Mouse (Mus musculus): Measurements from ENCODE around the gene Gm16867. TPM values are rescaled to one million over a fixed set of nuclear protein-coding genes. Genes with fewer than 3 reads are reported as not detected.
"Not testable (repeated sequence)": the region's sequence is repeated elsewhere in the genome, so short reads cannot be mapped to it uniquely, and the experiment has no call there.

Gene Gm16867
- total RNA-seq, 1 experiment from 2014 or later = 8.7 TPM

GRCm38 (mm10) chr14:69473941-69474646, 29.1 kb downstream of the Gm16867 start:
- ATAC-seq (replicated peaks in 1 of 2; ENCODE audit: insufficient read depth in 1 of 2, low FRiP score in 2 of 2, low TSS enrichment in 1 of 2, low read depth in 1 of 2, poor library complexity in 2 of 2, severe bottlenecking in 2 of 2) = not testable (repeated sequence)

GRCm38 (mm10) chr14:69473322-69473721, 29.8 kb downstream of the Gm16867 start:
- ATAC-seq (replicated peaks in 1 of 2; ENCODE audit: insufficient read depth in 1 of 2, low FRiP score in 2 of 2, low TSS enrichment in 1 of 2, low read depth in 1 of 2, poor library complexity in 2 of 2, severe bottlenecking in 2 of 2) = not testable (repeated sequence)

- ATAC-seq (replicated peaks in 1 of 2; ENCODE audit: insufficient read depth in 1 of 2, low FRiP score in 2 of 2, low TSS enrichment in 1 of 2, low read depth in 1 of 2, poor library complexity in 2 of 2, severe bottlenecking in 2 of 2) = peak; percentile 43 to 64; a peak in 3 of 4 replicates
These were observed 32.9 kb downstream of the Gm16867 start for GRCm38 (mm10) chr14:69470122-69470708.

GRCm38 (mm10) chr14:69467612-69468366, 35.4 kb downstream of the Gm16867 start:
- not testable (repeated sequence) for ATAC-seq (replicated peaks in 1 of 2; ENCODE audit: insufficient read depth in 1 of 2, low FRiP score in 2 of 2, low TSS enrichment in 1 of 2, low read depth in 1 of 2, poor library complexity in 2 of 2, severe bottlenecking in 2 of 2)

- not testable (repeated sequence) for ATAC-seq (replicated peaks in 1 of 2; ENCODE audit: insufficient read depth in 1 of 2, low FRiP score in 2 of 2, low TSS enrichment in 1 of 2, low read depth in 1 of 2, poor library complexity in 2 of 2, severe bottlenecking in 2 of 2)
These were observed 38.7 kb downstream of the Gm16867 start for GRCm38 (mm10) chr14:69464465-69464864.

- peak in 1 of 2 experiments; percentile 74; a peak in 1 of 4 replicates for ATAC-seq (replicated peaks in 1 of 2; ENCODE audit: insufficient read depth in 1 of 2, low FRiP score in 2 of 2, low TSS enrichment in 1 of 2, low read depth in 1 of 2, poor library complexity in 2 of 2, severe bottlenecking in 2 of 2)
These were observed 45.5 kb downstream of the Gm16867 start for GRCm38 (mm10) chr14:69457691-69458090.

- ATAC-seq (replicated peaks in 1 of 2; ENCODE audit: insufficient read depth in 1 of 2, low FRiP score in 2 of 2, low TSS enrichment in 1 of 2, low read depth in 1 of 2, poor library complexity in 2 of 2, severe bottlenecking in 2 of 2) = peak; percentile 19 to 37; a peak in 1 of 4 replicates
These were observed 48.5 kb downstream of the Gm16867 start for GRCm38 (mm10) chr14:69454640-69455039.

- ATAC-seq (replicated peaks in 1 of 2; ENCODE audit: insufficient read depth in 1 of 2, low FRiP score in 2 of 2, low TSS enrichment in 1 of 2, low read depth in 1 of 2, poor library complexity in 2 of 2, severe bottlenecking in 2 of 2) = peak; percentile 18 to 52; a peak in 3 of 4 replicates
These were observed 54.3 kb downstream of the Gm16867 start for GRCm38 (mm10) chr14:69448845-69449244.

- ATAC-seq (replicated peaks in 1 of 2; ENCODE audit: insufficient read depth in 1 of 2, low FRiP score in 2 of 2, low TSS enrichment in 1 of 2, low read depth in 1 of 2, poor library complexity in 2 of 2, severe bottlenecking in 2 of 2) = not testable (repeated sequence)
These were observed 56.2 kb downstream of the Gm16867 start for GRCm38 (mm10) chr14:69447006-69447405.

GRCm38 (mm10) chr14:69443092-69443692, 60.0 kb downstream of the Gm16867 start:
- ATAC-seq (replicated peaks in 1 of 2; ENCODE audit: insufficient read depth in 1 of 2, low FRiP score in 2 of 2, low TSS enrichment in 1 of 2, low read depth in 1 of 2, poor library complexity in 2 of 2, severe bottlenecking in 2 of 2) = not testable (repeated sequence)

- peak; percentile 25 to 42; a peak in 2 of 4 replicates for ATAC-seq (replicated peaks in 1 of 2; ENCODE audit: insufficient read depth in 1 of 2, low FRiP score in 2 of 2, low TSS enrichment in 1 of 2, low read depth in 1 of 2, poor library complexity in 2 of 2, severe bottlenecking in 2 of 2)
These were observed 62.2 kb downstream of the Gm16867 start for GRCm38 (mm10) chr14:69440955-69441354.

- not testable (repeated sequence) for ATAC-seq (replicated peaks in 1 of 2; ENCODE audit: insufficient read depth in 1 of 2, low FRiP score in 2 of 2, low TSS enrichment in 1 of 2, low read depth in 1 of 2, poor library complexity in 2 of 2, severe bottlenecking in 2 of 2)
These were observed 64.4 kb downstream of the Gm16867 start for GRCm38 (mm10) chr14:69438678-69439214.

GRCm38 (mm10) chr14:69421003-69421402, 82.2 kb downstream of the Gm16867 start:
- not testable (repeated sequence) for ATAC-seq (replicated peaks in 1 of 2; ENCODE audit: insufficient read depth in 1 of 2, low FRiP score in 2 of 2, low TSS enrichment in 1 of 2, low read depth in 1 of 2, poor library complexity in 2 of 2, severe bottlenecking in 2 of 2)

- ATAC-seq (replicated peaks in 1 of 2; ENCODE audit: insufficient read depth in 1 of 2, low FRiP score in 2 of 2, low TSS enrichment in 1 of 2, low read depth in 1 of 2, poor library complexity in 2 of 2, severe bottlenecking in 2 of 2) = not testable (repeated sequence)
These were observed 85.6 kb downstream of the Gm16867 start for GRCm38 (mm10) chr14:69417545-69417944.

All from hematopoietic stem cell, adult 5-6 weeks (primary cell).